Mouse (Mus musculus) intestine, embryonic 15.5 days (tissue): Measurements from ENCODE around the gene Rasip1. TPM values are rescaled to one million over a fixed set of nuclear protein-coding genes. Genes with fewer than 3 reads are reported as not detected.
"Not testable (repeated sequence)": the region's sequence is repeated elsewhere in the genome, so short reads cannot be mapped to it uniquely, and the experiment has no call there.

Source experiments
- ATAC-seq: fragments of 200-750 bp; cut with Nextera tagmentation; 2 replicates; pipeline ENCODE4 v1.8.0; 2017; ENCODE audit warnings: moderate TSS enrichment, moderate library complexity
- H3K27ac ChIP-seq: fragments of 300-500 bp; sonication (generic); 2 replicates; pipeline ENCODE4 v1.5.1; 2015; ENCODE audit warnings: mild to moderate bottlenecking, inconsistent platforms
- H3K27me3 ChIP-seq: fragments of 300-500 bp; sonication (generic); replicated peaks from 2 replicates; pipeline ENCODE4 v1.6.1; 2015; ENCODE audit warnings: inconsistent platforms
- H3K36me3 ChIP-seq: fragments of 300-500 bp; sonication (generic); 2 replicates; pipeline ENCODE4 v1.6.1; 2015; ENCODE audit warnings: inconsistent platforms
- H3K4me1 ChIP-seq: fragments of 300-500 bp; sonication (generic); replicated peaks from 2 replicates; pipeline ENCODE4 v1.6.1; 2015; ENCODE audit warnings: inconsistent platforms
- H3K4me2 ChIP-seq: fragments of 300-500 bp; sonication (generic); replicated peaks from 2 replicates; pipeline ENCODE4 v1.6.1; 2015; ENCODE audit warnings: mild to moderate bottlenecking, inconsistent platforms
- H3K4me3 ChIP-seq: fragments of 300-500 bp; sonication (generic); replicated peaks from 2 replicates; pipeline ENCODE4 v1.5.1; 2015; ENCODE audit warnings: inconsistent platforms
- H3K9ac ChIP-seq: fragments of 300-500 bp; sonication (generic); 2 replicates; pipeline ENCODE4 v1.6.1; 2015; ENCODE audit warnings: inconsistent platforms
- H3K9me3 ChIP-seq: fragments of 300-500 bp; sonication (generic); 2 replicates; pipeline ENCODE4 v1.6.1; 2016; ENCODE audit warnings: inconsistent platforms
- WGBS: fragments of 180-500 bp; shearing (Covaris S2); methylation state at CpG from one replicate; pipeline ENCODE4 v1.1.7; 2015; 5-methylcytosine and 5-hydroxymethylcytosine counted together
- polyA plus RNA-seq: library from polyadenylated mRNA; unstranded; fragments of >200 nt; fragmentation: Nextera tagmentation; extraction: Ambion mirVana; gene quantifications from 2 replicates; pipeline ENCODE4 v1.2.1, GENCODE M21; 2015

Gene Rasip1
- polyA plus RNA-seq, 1 experiment from 2014 or later = 9.9 TPM

DNA sequence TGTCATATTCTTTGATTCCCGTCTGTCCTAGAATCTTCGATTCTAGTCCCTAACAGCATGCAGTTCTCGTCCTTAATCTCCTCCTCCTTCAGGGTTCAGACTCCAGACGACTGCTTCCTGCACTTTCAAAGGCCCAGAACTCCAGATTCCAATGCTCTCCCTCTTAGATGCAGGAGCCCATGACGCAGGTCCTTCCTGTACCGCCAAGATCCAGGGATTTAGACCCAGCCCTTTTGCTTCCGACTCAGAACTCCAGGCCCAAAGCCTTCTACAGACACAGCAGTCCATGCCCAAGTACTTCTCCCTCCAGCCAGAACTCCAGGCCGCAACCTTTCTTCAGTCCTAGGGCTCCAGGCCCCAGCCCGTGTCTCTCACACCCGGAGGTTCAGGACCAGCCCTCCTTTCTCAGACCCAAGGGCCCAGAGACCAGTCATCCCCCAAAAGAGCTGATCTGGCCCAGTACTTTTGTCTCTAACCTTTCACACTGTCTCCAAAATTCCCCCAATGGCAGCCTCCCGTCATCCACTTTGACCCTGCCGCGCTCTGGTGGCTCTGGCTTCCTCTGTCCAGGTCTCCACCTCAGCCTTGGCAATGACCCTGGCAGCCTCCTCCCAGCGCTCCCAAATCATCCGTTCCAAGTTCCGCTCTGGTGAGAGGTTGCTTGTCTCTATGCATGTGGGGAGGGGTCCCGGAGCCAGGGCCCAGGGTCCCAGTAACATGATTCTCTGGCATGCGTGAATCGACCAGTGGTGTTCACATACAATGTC, 13.1 kb downstream of the Rasip1 start:
- H3K4me2 ChIP-seq = no peak overlapping the region
- no peak for ATAC-seq
- H3K9ac ChIP-seq = no peak overlapping the region
- H3K4me3 ChIP-seq = no peak overlapping the region
- no peaks in the 10 kb centered on the region for H3K9me3 ChIP-seq
- H3K27ac ChIP-seq = no peak overlapping the region
- WGBS = 81% methylated on average over 19 of the region's 19 CpGs
- H3K36me3 ChIP-seq = peaks cover 3% of the 10 kb centered on the region; the same call in 1 of the 2 replicates
- no peaks in the 10 kb centered on the region for H3K27me3 ChIP-seq
- peaks cover 47% of the 10 kb centered on the region for H3K4me1 ChIP-seq

DNA sequence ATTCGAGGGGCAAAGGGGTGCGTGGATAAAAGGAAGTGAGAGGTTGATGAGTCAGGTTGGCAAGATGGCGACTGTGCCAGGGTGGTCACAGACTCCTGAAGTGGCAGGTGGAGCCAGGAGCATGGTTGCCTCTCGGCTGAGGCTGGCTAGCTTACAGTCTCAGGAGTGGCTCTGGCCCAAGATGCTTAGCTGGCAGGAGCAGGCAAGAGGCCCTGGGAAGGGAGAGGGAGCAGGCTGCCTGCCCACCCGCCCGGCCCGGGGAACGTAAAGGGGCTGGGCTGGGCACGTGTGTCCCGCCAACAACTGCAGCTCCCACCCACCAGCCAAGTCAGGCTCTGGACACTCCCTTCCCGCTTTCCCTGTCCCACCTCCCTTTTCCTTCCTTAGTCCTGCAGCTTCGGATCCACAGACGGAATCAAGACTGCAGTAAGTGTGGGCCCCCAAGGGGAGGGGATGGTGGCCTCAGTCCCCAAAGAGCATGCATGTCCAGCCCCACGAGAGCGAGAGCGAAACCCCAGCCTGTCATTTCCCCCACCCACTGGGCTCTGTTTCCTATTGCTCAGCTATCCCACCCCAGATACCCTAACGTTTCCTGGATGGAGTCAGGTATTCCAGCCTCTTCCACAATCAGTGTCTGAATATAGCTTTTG, 14.2 kb downstream of the Rasip1 start:
- H3K27me3 ChIP-seq = no peaks in the 10 kb centered on the region
- peak overlapping the region; percentile 78 for H3K4me2 ChIP-seq
- H3K36me3 ChIP-seq = no peaks in the 10 kb centered on the region
- peak overlapping the region; percentile 15; the same call in 1 of the 2 replicates for H3K4me3 ChIP-seq
- H3K9me3 ChIP-seq = no peaks in the 10 kb centered on the region
- no peak for ATAC-seq
- 45% methylated on average over 16 of the region's 17 CpGs for WGBS
- 0 out of 2 replicates have a peak overlapping the region, but pooled peaks have one; percentile 28 for H3K9ac ChIP-seq
- peaks cover 42% of the 10 kb centered on the region for H3K4me1 ChIP-seq
- H3K27ac ChIP-seq = peak overlapping the region; percentile 37; the same call in 1 of the 2 replicates

DNA sequence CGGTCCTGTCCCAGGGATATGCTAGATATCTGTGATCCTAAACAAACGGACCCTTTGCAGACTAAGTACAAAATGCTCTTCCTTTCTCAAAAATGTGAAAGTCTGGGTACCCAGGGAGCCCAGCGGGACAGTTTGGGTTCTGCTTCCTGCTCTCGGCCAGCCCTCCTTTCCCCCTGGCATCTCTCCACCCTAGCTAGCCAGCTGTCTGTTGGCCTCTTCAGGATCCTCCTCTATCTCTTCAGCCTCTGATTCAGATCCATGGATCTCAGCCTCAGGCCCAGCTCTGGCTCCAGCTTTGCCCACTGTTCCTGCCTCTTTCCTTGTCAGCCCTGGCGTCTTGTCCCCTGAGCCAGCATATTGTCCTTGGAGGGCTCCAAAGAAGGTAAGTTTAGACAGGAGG, 14.8 kb downstream of the Rasip1 start:
- WGBS = 70% methylated on average over 5 of the region's 5 CpGs
- Histone ChIP-seq H3K4me1 (peaks cover 42% of the 10 kb centered on the region), H3K9ac (peak overlapping the region; percentile 8; the same call in 1 of the 2 replicates)

DNA sequence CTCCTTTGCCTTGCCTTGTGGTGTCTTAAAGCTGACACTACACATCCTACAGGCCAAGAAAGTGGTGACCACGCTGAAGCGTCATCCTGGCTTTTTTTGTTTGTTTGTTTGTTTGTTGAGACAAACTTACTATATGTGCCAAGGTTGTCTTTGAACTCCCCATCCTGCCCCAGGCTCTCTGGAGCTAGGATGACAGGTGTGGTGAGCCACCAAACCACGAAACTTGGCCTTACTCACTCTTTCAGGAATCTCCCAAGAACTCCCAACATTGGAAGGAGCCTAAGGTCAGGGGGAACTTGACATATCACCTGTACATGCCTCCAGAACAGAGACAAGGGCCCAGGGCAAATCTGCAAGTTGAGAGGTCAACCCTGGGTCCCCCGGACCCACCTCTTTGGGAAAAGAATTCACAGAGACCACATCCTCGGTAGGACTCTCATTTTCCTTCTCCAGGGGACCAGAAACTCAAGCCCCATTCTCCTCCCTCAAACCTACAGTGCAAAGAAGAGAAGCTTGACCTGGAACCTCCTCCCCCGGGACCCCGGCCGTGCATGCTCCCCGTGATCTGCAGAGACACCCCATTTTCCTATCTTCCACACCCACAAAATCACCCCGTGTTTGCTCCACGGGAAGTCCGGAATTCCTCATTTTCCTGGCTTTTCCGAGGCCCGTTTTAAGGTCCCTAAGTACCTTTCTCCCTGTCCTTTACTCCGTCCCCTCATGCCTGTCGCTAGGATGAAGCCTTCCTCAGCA, 15.4 kb downstream of the Rasip1 start:
- 31% methylated on average over 16 of the region's 16 CpGs for WGBS
- Histone ChIP-seq H3K36me3 (no peaks in the 10 kb centered on the region), H3K27ac (peak overlapping the region; percentile 86), H3K9ac (peak overlapping the region; percentile 57), H3K27me3 (no peaks in the 10 kb centered on the region), H3K4me3 (peak overlapping the region; percentile 44), H3K4me1 (peaks cover 42% of the 10 kb centered on the region), H3K9me3 (no peaks in the 10 kb centered on the region), H3K4me2 (peak overlapping the region; percentile 78)
- no peak for ATAC-seq

More for the DNA sequence above, 14.8 kb downstream of the Rasip1 start:
- H3K4me2 ChIP-seq = peak overlapping the region; percentile 78
- peak overlapping the region; percentile 37; the same call in 1 of the 2 replicates for H3K27ac ChIP-seq
- H3K27me3 ChIP-seq = no peaks in the 10 kb centered on the region
- ATAC-seq = no peak
- H3K36me3 ChIP-seq = no peaks in the 10 kb centered on the region
- H3K4me3 ChIP-seq = 0 out of 2 replicates have a peak overlapping the region, but pooled peaks have one; percentile 15
- no peaks in the 10 kb centered on the region for H3K9me3 ChIP-seq

DNA sequence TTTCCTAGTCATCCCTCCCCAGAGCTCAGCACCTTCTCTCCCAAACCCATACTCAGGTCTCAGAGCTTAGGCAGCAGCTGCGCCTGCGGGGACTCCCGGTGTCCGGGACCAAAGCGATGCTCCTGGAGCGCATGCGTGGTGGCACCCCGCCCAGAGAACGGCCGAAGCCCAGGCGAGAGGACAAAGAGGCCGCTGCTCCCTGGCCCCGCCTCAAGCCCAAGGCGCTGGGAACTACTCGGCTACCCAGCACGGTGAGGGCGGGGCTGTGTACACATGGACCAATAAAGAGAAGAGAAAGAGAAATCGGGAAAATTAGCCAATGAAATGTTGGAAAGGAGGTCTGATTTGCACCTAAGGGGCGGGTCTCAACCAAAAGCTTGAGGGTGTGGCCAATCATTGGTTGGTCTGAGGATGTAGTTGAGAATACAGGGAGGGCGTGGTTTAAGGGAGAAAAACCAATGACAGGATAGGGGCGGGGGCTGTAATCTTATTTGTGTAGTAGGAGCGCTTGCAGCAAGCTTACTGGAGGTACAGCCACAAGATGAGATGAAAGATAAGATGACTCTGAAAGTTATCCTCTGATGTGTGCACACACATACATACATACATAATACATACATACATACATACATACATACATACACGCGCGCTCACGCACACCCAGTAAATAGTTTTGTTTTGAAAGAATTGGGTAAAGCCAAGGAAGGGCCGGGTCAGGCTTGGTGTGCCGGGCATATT, 16.3 kb downstream of the Rasip1 start:
- peaks cover 42% of the 10 kb centered on the region for H3K4me1 ChIP-seq
- no peaks in the 10 kb centered on the region for H3K9me3 ChIP-seq
- H3K4me2 ChIP-seq = peak overlapping the region; percentile 78
- no peaks in the 10 kb centered on the region for H3K27me3 ChIP-seq
- peak; percentile 92 for ATAC-seq
- no peaks in the 10 kb centered on the region for H3K36me3 ChIP-seq
- 3% methylated on average over 28 of the region's 28 CpGs for WGBS
- peak overlapping the region; percentile 44 for H3K4me3 ChIP-seq
- H3K9ac ChIP-seq = peak overlapping the region; percentile 57
- peak overlapping the region; percentile 86 for H3K27ac ChIP-seq

DNA sequence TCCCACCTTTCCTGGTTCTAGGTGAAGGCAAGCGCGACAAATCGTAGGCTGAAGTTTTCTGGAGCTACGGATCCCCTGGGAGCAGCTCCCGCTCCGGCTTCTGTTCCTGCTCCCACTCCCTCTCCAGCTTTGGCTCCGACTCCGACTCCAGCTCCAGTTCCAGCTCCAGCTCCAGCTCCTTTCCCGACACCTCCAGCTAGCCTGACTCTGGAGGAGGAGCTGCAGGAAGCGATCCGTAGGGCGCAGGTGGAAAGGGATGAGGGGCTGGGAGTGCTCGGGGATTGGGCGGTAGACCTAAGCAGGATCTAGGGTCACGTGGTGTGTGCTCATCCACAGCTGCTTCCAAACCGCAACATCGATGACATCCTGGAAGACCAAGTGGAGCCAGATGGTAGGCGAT, 16.9 kb downstream of the Rasip1 start:
- peak overlapping the region; percentile 78 for H3K4me2 ChIP-seq
- peaks cover 41% of the 10 kb centered on the region for H3K4me1 ChIP-seq
- H3K27me3 ChIP-seq = no peaks in the 10 kb centered on the region
- peak overlapping the region; percentile 84 for H3K27ac ChIP-seq
- 9% methylated on average over 18 of the region's 18 CpGs for WGBS
- peak; percentile 14 for ATAC-seq
- H3K36me3 ChIP-seq = no peaks in the 10 kb centered on the region
- peak overlapping the region; percentile 44 for H3K4me3 ChIP-seq
- no peaks in the 10 kb centered on the region for H3K9me3 ChIP-seq
- H3K9ac ChIP-seq = peak overlapping the region; percentile 21; the same call in 1 of the 2 replicates

DNA sequence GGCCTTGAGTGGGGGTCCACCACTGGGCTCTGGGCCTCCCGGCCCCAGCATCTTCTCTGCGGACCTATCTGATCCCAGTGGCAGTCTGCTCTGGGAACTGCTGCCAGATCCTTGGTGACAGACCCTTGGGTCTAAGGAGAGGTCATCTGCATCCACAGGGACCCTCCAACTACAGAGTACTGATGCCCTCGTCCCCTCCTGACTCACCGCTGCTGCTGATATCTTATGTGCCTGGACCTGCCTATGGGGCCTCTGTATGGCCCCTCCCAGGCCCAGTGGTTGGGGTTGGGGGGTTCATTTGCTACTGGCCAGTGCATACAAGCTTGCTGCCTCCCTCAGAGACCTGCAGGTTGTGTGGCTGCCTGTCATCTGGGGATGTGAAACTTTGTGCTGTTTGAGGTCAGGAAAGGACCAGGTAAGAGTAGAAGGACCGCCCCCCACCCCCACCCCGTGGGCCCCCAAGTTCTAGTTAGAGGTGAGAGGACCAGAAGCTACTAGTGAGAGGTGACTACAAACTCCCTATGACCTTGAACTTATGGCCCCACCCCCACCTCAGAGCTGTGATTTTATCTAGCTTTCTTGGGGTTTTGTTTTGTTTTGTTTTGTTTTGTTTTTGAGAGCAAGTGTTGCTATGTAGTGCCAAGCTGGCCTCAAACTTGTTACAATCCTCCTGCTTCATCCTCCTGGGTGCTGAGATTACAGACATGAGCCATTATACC, 17.7 kb downstream of the Rasip1 start:
- H3K9ac ChIP-seq = peak overlapping the region; percentile 21; the same call in 1 of the 2 replicates
- H3K27ac ChIP-seq = peak overlapping the region; percentile 84
- no peak for ATAC-seq
- no peaks in the 10 kb centered on the region for H3K36me3 ChIP-seq
- no peaks in the 10 kb centered on the region for H3K27me3 ChIP-seq
- H3K4me3 ChIP-seq = peak overlapping the region; percentile 44
- peak overlapping the region; percentile 78; the same call in 1 of the 2 replicates for H3K4me2 ChIP-seq
- no peaks in the 10 kb centered on the region for H3K9me3 ChIP-seq
- H3K4me1 ChIP-seq = peaks cover 35% of the 10 kb centered on the region
- WGBS = 70% methylated on average over 6 of the region's 6 CpGs

DNA sequence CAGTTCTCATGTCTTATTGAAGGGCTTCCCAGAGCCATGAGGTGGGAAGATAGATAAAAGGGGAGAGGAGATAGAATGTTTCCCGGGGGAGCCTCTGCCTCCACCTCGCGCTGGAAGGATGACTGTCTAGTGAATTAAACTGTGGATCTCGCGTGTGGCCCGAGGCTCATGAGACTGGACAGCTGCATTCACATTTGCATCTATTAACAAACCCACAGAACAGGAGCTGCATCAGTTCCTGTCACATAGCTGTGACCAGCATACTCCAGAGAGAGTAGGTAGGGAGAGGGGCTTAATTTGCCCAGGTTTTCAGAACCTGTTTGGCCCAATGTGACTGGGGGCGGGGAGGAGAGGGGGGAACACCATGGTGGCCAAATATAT, 18.3 kb downstream of the Rasip1 start:
- Histone ChIP-seq H3K9me3 (no peaks in the 10 kb centered on the region), H3K4me3 (no peak overlapping the region), H3K27me3 (no peaks in the 10 kb centered on the region), H3K4me2 (no peak overlapping the region), H3K9ac (no peak overlapping the region), H3K4me1 (peaks cover 31% of the 10 kb centered on the region), H3K36me3 (no peaks in the 10 kb centered on the region), H3K27ac (no peak overlapping the region)
- 85% methylated on average over 7 of the region's 7 CpGs for WGBS
- ATAC-seq = no peak

DNA sequence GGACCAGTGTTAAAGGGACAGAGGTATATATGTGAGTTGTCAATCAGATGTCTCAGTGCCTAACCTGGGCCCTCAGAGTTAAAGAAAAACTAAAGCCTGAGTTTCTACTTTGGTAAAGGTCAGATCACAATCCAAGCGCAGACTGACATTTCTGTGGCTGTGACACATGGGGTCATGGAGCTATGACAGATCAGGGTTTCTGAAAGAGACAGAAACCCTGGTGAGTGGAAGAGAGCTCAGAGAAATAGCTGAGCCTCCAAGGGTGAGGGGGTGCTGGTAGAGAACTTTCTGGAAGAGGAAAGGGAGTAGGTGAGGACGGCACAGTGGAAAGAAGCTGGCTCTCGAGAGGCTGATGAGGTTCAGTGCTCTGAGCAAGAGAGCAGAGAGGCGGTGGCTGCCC, 19.4 kb downstream of the Rasip1 start:
- Histone ChIP-seq H3K4me3 (no peak overlapping the region), H3K9ac (no peak overlapping the region), H3K9me3 (no peaks in the 10 kb centered on the region), H3K4me1 (peaks cover 21% of the 10 kb centered on the region), H3K27me3 (no peaks in the 10 kb centered on the region), H3K27ac (no peak overlapping the region), H3K4me2 (no peak overlapping the region), H3K36me3 (no peaks in the 10 kb centered on the region)
- WGBS = 82% methylated on average over 4 of the region's 4 CpGs
- ATAC-seq = no peak

DNA sequence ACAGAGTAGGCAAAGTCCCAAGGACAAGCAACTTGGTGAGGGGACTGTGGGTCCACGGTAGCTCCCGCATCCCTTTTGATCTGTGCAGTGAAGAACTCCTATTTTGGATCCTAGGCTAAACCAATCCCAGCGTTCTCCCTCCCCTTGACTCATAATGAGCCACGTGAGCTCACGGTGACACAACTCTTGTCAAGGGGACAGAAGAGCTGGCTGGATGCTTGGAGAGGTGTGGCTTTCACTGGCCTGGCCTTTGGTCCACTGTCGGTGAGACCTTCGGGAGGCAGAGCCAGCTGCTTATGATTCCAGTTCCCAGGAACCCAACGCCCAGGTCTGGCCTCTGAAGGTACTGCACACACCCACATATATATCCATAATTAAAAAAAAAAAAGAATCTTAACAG, 22.1 kb downstream of the Rasip1 start:
- Histone ChIP-seq H3K36me3 (no peaks in the 10 kb centered on the region), H3K9ac (no peak overlapping the region), H3K4me2 (no peak overlapping the region), H3K27me3 (no peaks in the 10 kb centered on the region), H3K4me3 (no peak overlapping the region), H3K9me3 (no peaks in the 10 kb centered on the region), H3K27ac (no peak overlapping the region), H3K4me1 (peaks cover 10% of the 10 kb centered on the region; the same call in 1 of the 2 replicates)
- ATAC-seq = no peak
- WGBS = 70% methylated on average over 8 of the region's 8 CpGs

DNA sequence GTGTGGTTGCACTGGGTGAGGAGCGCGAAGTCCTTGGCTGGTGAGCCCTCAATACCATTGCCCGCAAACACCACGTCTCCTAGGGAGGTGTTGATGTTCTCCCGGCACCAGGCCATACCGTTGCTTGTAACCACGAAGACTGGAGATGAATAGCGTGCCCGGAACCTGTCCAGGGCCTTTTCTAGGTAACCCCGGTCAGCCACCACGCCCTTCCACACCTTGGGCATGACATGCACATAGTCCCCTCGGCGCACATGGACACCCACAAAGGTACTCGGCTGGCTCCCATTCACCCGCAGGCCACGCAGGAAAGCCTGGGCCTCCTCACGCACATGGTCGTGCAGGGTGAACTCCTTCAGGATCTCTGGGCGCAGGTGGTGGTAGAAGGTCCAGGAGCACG, 23.2 kb downstream of the Rasip1 start:
- not testable (repeated sequence) for H3K9ac ChIP-seq, ATAC-seq, H3K27me3 ChIP-seq, H3K36me3 ChIP-seq, H3K27ac ChIP-seq, H3K4me1 ChIP-seq, H3K9me3 ChIP-seq, H3K4me3 ChIP-seq, H3K4me2 ChIP-seq
- WGBS = 94% methylated on average over 20 of the region's 20 CpGs
